Mouse (Mus musculus): Measurements from ENCODE around the gene Pkig. TPM values are rescaled to one million over a fixed set of nuclear protein-coding genes. Genes with fewer than 3 reads are reported as not detected.
A peak's percentile ranks its signal among the peaks of the same experiment; 100 is the strongest.

Gene Pkig
- total and polyA plus RNA-seq, 3 experiments: 214 to 344 (median 237) TPM

GRCm38 (mm10) chr2:163699078-163699780 is 41.0 kb downstream of the Pkig start:
- Histone ChIP-seq H3K4me1 (ENCODE audit: control insufficient read depth, insufficient read depth, low read length) (peaks cover 41% of the 10 kb centered on the region), H3K27me3 (ENCODE audit: control insufficient read depth, insufficient read depth, low read length) (no peaks in the 10 kb centered on the region), H3K9ac (ENCODE audit: low read depth, low read length) (peak overlapping the region; percentile 26), H3K4me3 (no peak overlapping the region), H3K36me3 (ENCODE audit: control insufficient read depth, insufficient read depth, low read length) (peaks cover 33% of the 10 kb centered on the region), H3K27ac (peak overlapping the region; percentile 38), H3K79me2 (replicated peaks; ENCODE audit: control insufficient read depth, insufficient read depth, low read length) (peaks cover 4% of the 10 kb centered on the region)
- WGBS: 30% methylated on average over 11 of the region's 11 CpGs
- TF ChIP-seq EP300 (IDR thresholded peaks at IDR 0.05; ENCODE audit: insufficient read depth, low read depth, low read length) (0 out of 2 replicates have a peak, but pooled peaks have one; percentile 28), POLR2A (IDR thresholded peaks at IDR 0.05; ENCODE audit: insufficient read depth, low read depth, low read length) (no peak), CTCF (IDR thresholded peaks at IDR 0.05) (peak; percentile 20)
- intact Hi-C loops (cut with DNase I): no loop called here
- peak in 1 of 2 experiments; percentile 33 for DNase-seq

GRCm38 (mm10) chr2:163702431-163702830 is 44.2 kb downstream of the Pkig start:
- 38% methylated on average over 7 of the region's 7 CpGs for WGBS
- Histone ChIP-seq H3K36me3 (ENCODE audit: control insufficient read depth, insufficient read depth, low read length) (peaks cover 38% of the 10 kb centered on the region), H3K9ac (ENCODE audit: low read depth, low read length) (peak overlapping the region; percentile 58), H3K4me1 (ENCODE audit: control insufficient read depth, insufficient read depth, low read length) (peaks cover 33% of the 10 kb centered on the region), H3K27ac (peak overlapping the region; percentile 67), H3K4me3 (no peak overlapping the region), H3K27me3 (ENCODE audit: control insufficient read depth, insufficient read depth, low read length) (no peaks in the 10 kb centered on the region), H3K79me2 (replicated peaks; ENCODE audit: control insufficient read depth, insufficient read depth, low read length) (peaks cover 4% of the 10 kb centered on the region)
- TF ChIP-seq EP300 (IDR thresholded peaks at IDR 0.05; ENCODE audit: insufficient read depth, low read depth, low read length) (no peak), POLR2A (IDR thresholded peaks at IDR 0.05; ENCODE audit: insufficient read depth, low read depth, low read length) (no peak), CTCF (IDR thresholded peaks at IDR 0.05) (no peak)
- DNase-seq: no peak
- intact Hi-C loops (cut with DNase I): no loop called here

GRCm38 (mm10) chr2:163702921-163703320 is 44.7 kb downstream of the Pkig start:
- Histone ChIP-seq H3K27ac (peak overlapping the region; percentile 67), H3K79me2 (replicated peaks; ENCODE audit: control insufficient read depth, insufficient read depth, low read length) (peaks cover 4% of the 10 kb centered on the region), H3K4me1 (ENCODE audit: control insufficient read depth, insufficient read depth, low read length) (peaks cover 31% of the 10 kb centered on the region), H3K4me3 (no peak overlapping the region), H3K9ac (ENCODE audit: low read depth, low read length) (peak overlapping the region; percentile 42; the same call in 1 of the 2 replicates), H3K36me3 (ENCODE audit: control insufficient read depth, insufficient read depth, low read length) (peaks cover 40% of the 10 kb centered on the region), H3K27me3 (ENCODE audit: control insufficient read depth, insufficient read depth, low read length) (no peaks in the 10 kb centered on the region)
- DNase-seq: no peak
- no peak for TF ChIP-seq CTCF (IDR thresholded peaks at IDR 0.05)
- no peak for TF ChIP-seq EP300 (IDR thresholded peaks at IDR 0.05; ENCODE audit: insufficient read depth, low read depth, low read length)
- TF ChIP-seq POLR2A (IDR thresholded peaks at IDR 0.05; ENCODE audit: insufficient read depth, low read depth, low read length): no peak
- intact Hi-C loops (cut with DNase I): no loop called here
- WGBS: 36% methylated on average over 5 of the region's 5 CpGs

GRCm38 (mm10) chr2:163703599-163704260 is 45.5 kb downstream of the Pkig start:
- intact Hi-C loops (cut with DNase I): no loop called here
- TF ChIP-seq POLR2A (IDR thresholded peaks at IDR 0.05; ENCODE audit: insufficient read depth, low read depth, low read length) (no peak), CTCF (IDR thresholded peaks at IDR 0.05) (no peak)
- Histone ChIP-seq H3K4me1 (ENCODE audit: control insufficient read depth, insufficient read depth, low read length) (peaks cover 28% of the 10 kb centered on the region), H3K27me3 (ENCODE audit: control insufficient read depth, insufficient read depth, low read length) (no peaks in the 10 kb centered on the region), H3K4me3 (no peak overlapping the region), H3K9ac (ENCODE audit: low read depth, low read length) (peak overlapping the region; percentile 14; the same call in 1 of the 2 replicates), H3K27ac (peak overlapping the region; percentile 67), H3K79me2 (replicated peaks; ENCODE audit: control insufficient read depth, insufficient read depth, low read length) (peaks cover 4% of the 10 kb centered on the region), H3K36me3 (ENCODE audit: control insufficient read depth, insufficient read depth, low read length) (peaks cover 41% of the 10 kb centered on the region)
- 50% methylated on average over 5 of the region's 5 CpGs for WGBS
- no peak for DNase-seq

- no peak overlapping the region for H3K4me3 ChIP-seq
- H3K9ac ChIP-seq (ENCODE audit: low read depth, low read length): no peak overlapping the region
- no peak for DNase-seq
- peaks cover 34% of the 10 kb centered on the region for H3K4me1 ChIP-seq (ENCODE audit: control insufficient read depth, insufficient read depth, low read length)
- peak overlapping the region; percentile 13 for H3K27ac ChIP-seq
- WGBS: 27% methylated on average over 5 of the region's 5 CpGs
- H3K27me3 ChIP-seq (ENCODE audit: control insufficient read depth, insufficient read depth, low read length): no peaks in the 10 kb centered on the region
- TF ChIP-seq CTCF (IDR thresholded peaks at IDR 0.05): no peak
- no peak for TF ChIP-seq EP300 (IDR thresholded peaks at IDR 0.05; ENCODE audit: insufficient read depth, low read depth, low read length)
- TF ChIP-seq POLR2A (IDR thresholded peaks at IDR 0.05; ENCODE audit: insufficient read depth, low read depth, low read length): no peak
- H3K36me3 ChIP-seq (ENCODE audit: control insufficient read depth, insufficient read depth, low read length): peaks cover 53% of the 10 kb centered on the region
- intact Hi-C loops (cut with DNase I): no loop called here
- peaks cover 5% of the 10 kb centered on the region for H3K79me2 ChIP-seq (replicated peaks; ENCODE audit: control insufficient read depth, insufficient read depth, low read length)
Measured at GRCm38 (mm10) chr2:163708321-163708720, 50.1 kb downstream of the Pkig start.

GRCm38 (mm10) chr2:163708763-163709250 is 50.6 kb downstream of the Pkig start:
- no peak for DNase-seq
- no peak for TF ChIP-seq EP300 (IDR thresholded peaks at IDR 0.05; ENCODE audit: insufficient read depth, low read depth, low read length)
- no peak for TF ChIP-seq POLR2A (IDR thresholded peaks at IDR 0.05; ENCODE audit: insufficient read depth, low read depth, low read length)
- TF ChIP-seq CTCF (IDR thresholded peaks at IDR 0.05): no peak
- H3K36me3 ChIP-seq (ENCODE audit: control insufficient read depth, insufficient read depth, low read length): peaks cover 48% of the 10 kb centered on the region
- no peaks in the 10 kb centered on the region for H3K27me3 ChIP-seq (ENCODE audit: control insufficient read depth, insufficient read depth, low read length)
- peaks cover 5% of the 10 kb centered on the region for H3K79me2 ChIP-seq (replicated peaks; ENCODE audit: control insufficient read depth, insufficient read depth, low read length)
- WGBS: 38% methylated on average over 6 of the region's 6 CpGs
- intact Hi-C loops (cut with DNase I): no loop called here
- H3K9ac ChIP-seq (ENCODE audit: low read depth, low read length): no peak overlapping the region
- H3K4me1 ChIP-seq (ENCODE audit: control insufficient read depth, insufficient read depth, low read length): peaks cover 34% of the 10 kb centered on the region
- peak overlapping the region; percentile 13; the same call in 1 of the 2 replicates for H3K27ac ChIP-seq
- no peak overlapping the region for H3K4me3 ChIP-seq
